Mouse (Mus musculus) megakaryocyte, embryonic 14.5 days (primary cell): ENCODE data around the gene Gm17334. TPM values are rescaled to one million over a fixed set of nuclear protein-coding genes. Genes with fewer than 3 reads are reported as not detected.

Experiments used
- H3K27me3 ChIP-seq: replicated peaks from 2 replicates; pipeline ENCODE3; 2012; ENCODE audit warnings: inconsistent platforms
- H3K36me3 ChIP-seq: replicated peaks from 2 replicates; pipeline ENCODE3; 2012; ENCODE audit warnings: low read length, inconsistent platforms, mixed read lengths
- H3K4me1 ChIP-seq: 2 replicates; pipeline ENCODE4 v1.6.1; 2012; ENCODE audit warnings: inconsistent platforms
- H3K4me3 ChIP-seq: replicated peaks from 2 replicates; pipeline ENCODE3; 2012; ENCODE audit warnings: moderate library complexity, mild to moderate bottlenecking, inconsistent platforms
- H3K9me3 ChIP-seq: 2 replicates; pipeline ENCODE4 v1.6.1; 2012; ENCODE audit warnings: inconsistent platforms
- FLI1 ChIP-seq: IDR thresholded peaks from 2 replicates; pipeline ENCODE4 v1.6.1; 2012; ENCODE audit warnings: low read length, inconsistent platforms, mixed read lengths
- GATA1 ChIP-seq: IDR thresholded peaks from 3 replicates; pipeline ENCODE4 v1.6.1; 2012; ENCODE audit warnings: mixed read lengths, low read length, inconsistent platforms, borderline replicate concordance
- polyA plus RNA-seq: library from polyadenylated mRNA; stranded (reverse); fragments of >175 nt; gene quantifications from 2 replicates; pipeline ENCODE4 v1.2.3, GENCODE M21; 2012; ENCODE audit warnings: low replicate concordance; ENCODE audit not compliant: insufficient read depth

The Gm17334 gene
- not detected in 2 replicates for polyA plus RNA-seq

DNA sequence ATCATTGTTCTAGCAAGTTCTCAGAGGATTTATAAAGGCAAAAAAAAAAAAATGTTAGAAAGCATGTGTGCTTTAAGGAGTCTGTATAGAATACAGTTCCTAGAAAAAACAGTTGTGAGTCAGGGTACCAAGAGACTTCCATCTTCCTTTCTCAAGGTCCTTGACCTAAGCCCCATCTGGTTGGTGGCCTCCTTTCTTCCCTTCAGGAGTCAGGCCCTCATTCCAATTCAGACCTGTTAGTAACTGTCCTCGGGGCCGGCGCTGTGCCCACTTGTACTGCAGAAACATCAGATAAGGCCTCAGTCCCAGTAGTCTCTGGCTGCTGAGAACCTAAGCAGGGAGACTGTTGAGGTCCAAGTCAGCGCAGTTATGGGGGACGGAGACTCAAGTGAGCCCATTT lies at the start of gene Gm17334:
Gene Gm17334 (minus strand): TSS at position 101 of the 400 bp plus-strand sequence.
- TF ChIP-seq FLI1 (no peak), GATA1 (no peak)
- H3K36me3 ChIP-seq, result peaks cover 65% of the 10 kb centered on the region
- H3K27me3 ChIP-seq, result no peaks in the 10 kb centered on the region
- peaks cover 68% of the 10 kb centered on the region for H3K4me1 ChIP-seq
- H3K9me3 ChIP-seq, result no peaks in the 10 kb centered on the region
- peak within 1 kb of the TSS; percentile 99 for H3K4me3 ChIP-seq

DNA sequence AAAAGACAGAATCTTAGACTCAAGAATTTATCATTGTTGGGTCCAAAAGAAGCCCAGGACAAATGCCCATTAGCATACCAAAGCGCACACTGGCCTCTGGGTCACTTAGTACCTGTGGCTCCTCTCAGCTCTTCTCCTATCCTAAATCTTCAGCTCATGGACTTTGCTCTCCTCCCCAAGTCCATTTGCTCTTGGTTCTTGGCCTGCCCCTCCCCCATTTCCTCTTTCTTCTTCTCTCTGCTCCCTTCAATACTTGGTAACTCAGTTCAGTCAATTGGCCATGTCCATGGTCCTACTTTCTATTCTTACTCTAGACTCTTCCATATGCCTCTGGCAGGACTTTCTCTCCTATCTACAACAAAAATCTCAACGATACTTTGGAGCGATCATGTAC lies 49.0 kb upstream of the Gm17334 start:
- Histone ChIP-seq H3K9me3 (no peaks in the 10 kb centered on the region), H3K27me3 (peaks cover 13% of the 10 kb centered on the region), H3K36me3 (no peaks in the 10 kb centered on the region), H3K4me1 (peaks cover 31% of the 10 kb centered on the region), H3K4me3 (no peak overlapping the region)
- TF ChIP-seq GATA1 (no peak), FLI1 (no peak)

DNA sequence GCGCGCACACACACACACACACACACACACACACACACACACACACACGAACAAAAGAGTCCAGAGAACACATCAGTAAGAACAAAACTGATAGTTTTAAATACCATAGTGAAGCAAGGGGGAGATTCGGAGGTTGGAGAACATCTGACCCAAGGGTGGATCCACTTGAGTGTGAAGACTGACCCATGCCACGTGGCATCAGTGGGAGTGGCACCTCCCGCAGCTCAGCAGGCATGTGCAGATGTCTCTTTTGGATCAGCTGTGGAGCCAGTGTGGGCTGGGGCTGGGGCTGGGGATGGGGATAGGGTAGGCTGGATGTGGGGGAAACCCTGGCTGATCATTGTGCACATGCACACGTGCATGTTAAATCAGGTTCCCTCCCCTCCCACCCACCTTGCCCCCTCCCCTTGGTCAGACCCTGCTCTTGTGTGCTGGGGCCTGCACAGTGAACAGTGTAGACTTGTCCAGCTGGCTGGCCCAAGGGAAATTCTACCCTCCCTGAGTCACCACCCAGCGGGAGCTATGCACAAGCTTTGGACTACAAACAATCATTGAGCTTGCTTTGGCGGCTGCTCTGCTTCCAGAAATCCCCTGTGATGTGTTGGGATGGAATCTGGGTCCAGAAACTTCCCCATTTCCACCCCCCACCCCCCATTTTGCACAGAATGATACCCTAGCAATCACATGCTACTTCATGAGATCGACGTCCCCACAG lies 48.4 kb upstream of the Gm17334 start:
- no peak overlapping the region for H3K4me3 ChIP-seq
- TF ChIP-seq GATA1, result no peak
- TF ChIP-seq FLI1, result no peak
- no peaks in the 10 kb centered on the region for H3K36me3 ChIP-seq
- H3K9me3 ChIP-seq, result no peaks in the 10 kb centered on the region
- H3K4me1 ChIP-seq, result peaks cover 29% of the 10 kb centered on the region
- peaks cover 15% of the 10 kb centered on the region for H3K27me3 ChIP-seq

GRCm38 (mm10) chr11:53820516-53821170 lies 47.7 kb upstream of the Gm17334 start:
- no peaks in the 10 kb centered on the region for H3K9me3 ChIP-seq
- H3K4me1 ChIP-seq, result peaks cover 22% of the 10 kb centered on the region
- TF ChIP-seq FLI1, result no peak
- no peak for TF ChIP-seq GATA1
- H3K27me3 ChIP-seq, result peaks cover 15% of the 10 kb centered on the region
- H3K4me3 ChIP-seq, result peak overlapping the region; percentile 28
- no peaks in the 10 kb centered on the region for H3K36me3 ChIP-seq

DNA sequence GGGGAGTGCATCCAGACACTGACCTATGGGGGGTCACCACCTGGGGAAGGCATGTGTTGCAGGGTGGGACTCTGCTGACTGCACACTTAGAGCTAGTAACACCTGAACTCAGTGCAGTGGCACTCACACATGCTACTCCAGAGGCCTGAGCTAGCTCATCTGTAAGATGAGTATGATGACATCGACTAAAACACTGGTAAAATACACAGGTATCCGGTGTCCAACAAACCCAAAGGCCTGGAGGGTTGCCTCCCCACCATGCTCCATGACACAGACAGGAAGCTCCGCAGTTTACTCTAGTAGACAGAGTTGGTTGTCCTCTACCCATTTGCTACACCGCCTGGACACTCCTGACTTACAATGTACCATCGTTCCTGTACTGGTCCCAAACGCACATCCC lies 46.5 kb upstream of the Gm17334 start:
- H3K36me3 ChIP-seq, result no peaks in the 10 kb centered on the region
- TF ChIP-seq FLI1 (no peak), GATA1 (no peak)
- peaks cover 19% of the 10 kb centered on the region for H3K4me1 ChIP-seq
- H3K4me3 ChIP-seq, result no peak overlapping the region
- H3K27me3 ChIP-seq, result peaks cover 15% of the 10 kb centered on the region
- H3K9me3 ChIP-seq, result no peaks in the 10 kb centered on the region

- Histone ChIP-seq H3K9me3 (no peaks in the 10 kb centered on the region), H3K36me3 (no peaks in the 10 kb centered on the region), H3K27me3 (peaks cover 15% of the 10 kb centered on the region), H3K4me3 (no peak overlapping the region), H3K4me1 (peaks cover 19% of the 10 kb centered on the region)
- TF ChIP-seq FLI1 (no peak), GATA1 (no peak)
Observed at GRCm38 (mm10) chr11:53818794-53819193, 45.8 kb upstream of the Gm17334 start.

DNA sequence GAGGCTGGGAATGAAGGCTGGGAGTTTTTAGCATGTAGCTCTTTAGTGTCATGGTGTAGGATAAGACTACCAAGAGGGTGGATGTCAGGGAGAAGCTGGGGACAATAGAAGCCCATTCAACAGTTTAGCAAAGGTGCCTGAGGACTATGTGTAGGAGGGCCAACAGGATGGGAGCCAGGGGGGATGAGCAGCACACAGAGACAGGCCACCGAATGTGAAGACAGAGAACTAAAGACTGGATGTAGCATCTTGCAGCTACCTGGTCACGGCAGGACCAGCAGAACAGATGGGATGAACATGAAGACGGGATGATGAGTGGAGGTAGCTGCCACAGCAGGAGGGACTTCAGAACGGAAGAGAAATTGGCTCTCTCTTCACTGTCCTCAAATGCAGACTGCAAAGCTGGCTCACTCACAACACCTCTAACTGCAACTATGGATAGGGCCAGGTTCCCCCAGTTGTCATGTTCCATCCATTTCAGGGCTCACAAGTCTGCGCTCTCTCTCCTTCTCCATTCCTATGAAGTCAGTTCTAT lies 43.9 kb upstream of the Gm17334 start:
- peaks cover 26% of the 10 kb centered on the region for H3K4me1 ChIP-seq

DNA sequence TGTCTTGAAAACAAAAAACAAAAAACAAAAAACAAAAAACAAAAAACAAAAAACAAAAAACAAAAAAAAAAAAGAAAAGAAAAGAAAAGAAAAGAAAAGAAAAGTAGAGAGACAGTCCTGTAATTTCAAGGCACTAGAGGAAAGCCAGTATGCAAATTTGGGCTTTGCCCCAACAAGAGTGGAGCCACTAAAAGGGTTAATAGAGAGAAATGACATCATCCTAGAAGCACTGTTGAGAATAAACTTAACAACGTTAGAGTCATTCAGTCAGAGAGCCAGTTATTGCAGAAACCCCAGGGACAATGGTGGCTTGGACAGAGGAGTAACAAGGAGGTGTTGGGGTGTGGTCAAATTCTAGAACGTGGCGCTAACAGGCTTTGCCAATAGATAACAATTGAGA lies 41.8 kb upstream of the Gm17334 start:
- Histone ChIP-seq H3K4me3 (no peak overlapping the region), H3K9me3 (no peaks in the 10 kb centered on the region), H3K4me1 (peaks cover 29% of the 10 kb centered on the region), H3K36me3 (no peaks in the 10 kb centered on the region), H3K27me3 (peaks cover 9% of the 10 kb centered on the region)
- TF ChIP-seq FLI1 (no peak), GATA1 (no peak)

More for the DNA sequence above, 43.9 kb upstream of the Gm17334 start:
- H3K36me3 ChIP-seq, result no peaks in the 10 kb centered on the region
- H3K27me3 ChIP-seq, result peaks cover 11% of the 10 kb centered on the region
- no peaks in the 10 kb centered on the region for H3K9me3 ChIP-seq
- TF ChIP-seq GATA1 (no peak), FLI1 (no peak)
- no peak overlapping the region for H3K4me3 ChIP-seq

GRCm38 (mm10) chr11:53813001-53813868 lies 40.2 kb upstream of the Gm17334 start:
- Histone ChIP-seq H3K27me3 (peaks cover 9% of the 10 kb centered on the region), H3K9me3 (no peaks in the 10 kb centered on the region), H3K36me3 (no peaks in the 10 kb centered on the region), H3K4me3 (no peak overlapping the region), H3K4me1 (peaks cover 25% of the 10 kb centered on the region)
- TF ChIP-seq FLI1 (no peak), GATA1 (no peak)

DNA sequence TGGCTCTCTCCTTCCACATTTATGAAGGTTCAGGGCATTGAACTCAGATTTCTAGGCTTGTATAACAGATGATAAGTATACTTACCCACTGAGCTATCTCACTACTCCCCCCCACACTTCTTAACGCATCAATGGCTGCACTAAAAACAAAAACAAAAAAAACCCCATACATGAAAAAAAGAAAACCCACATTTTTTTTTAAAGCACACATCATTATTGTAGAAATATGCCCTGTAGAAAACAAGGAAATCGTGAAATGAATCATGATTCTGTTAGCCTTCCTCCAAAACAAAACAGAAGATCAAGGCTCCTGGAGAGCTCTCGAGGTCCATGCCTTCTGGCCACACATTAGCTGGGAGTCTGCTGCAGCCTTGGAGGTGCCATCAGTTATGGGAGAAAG lies 38.3 kb upstream of the Gm17334 start:
- H3K4me1 ChIP-seq, result peaks cover 25% of the 10 kb centered on the region

More for the DNA sequence above, 38.3 kb upstream of the Gm17334 start:
- TF ChIP-seq FLI1, result no peak
- TF ChIP-seq GATA1, result no peak
- no peaks in the 10 kb centered on the region for H3K9me3 ChIP-seq
- no peak overlapping the region for H3K4me3 ChIP-seq
- H3K36me3 ChIP-seq, result no peaks in the 10 kb centered on the region
- H3K27me3 ChIP-seq, result peaks cover 2% of the 10 kb centered on the region
